Mouse (Mus musculus) brain, embryonic 14.5 days (tissue): Measurements from ENCODE around the gene Akap12.

ENCODE experiments used
- CTCF ChIP-seq: fragments of 200-500 bp; IDR thresholded peaks from 2 replicates; pipeline ENCODE4 v1.5.1; 2012; ENCODE audit warnings: inconsistent platforms, mild to moderate bottlenecking, moderate library complexity, borderline replicate concordance; ENCODE audit not compliant: insufficient read depth, insufficient read length; ENCODE audit errors: extremely low read depth
- POLR2A ChIP-seq: fragments of 200-500 bp; IDR thresholded peaks from 2 replicates; pipeline ENCODE4 v1.6.1; 2012; ENCODE audit warnings: mild to moderate bottlenecking, inconsistent platforms, borderline replicate concordance; ENCODE audit not compliant: poor library complexity, insufficient read depth, insufficient read length, severe bottlenecking; ENCODE audit errors: extremely low read depth

DNA sequence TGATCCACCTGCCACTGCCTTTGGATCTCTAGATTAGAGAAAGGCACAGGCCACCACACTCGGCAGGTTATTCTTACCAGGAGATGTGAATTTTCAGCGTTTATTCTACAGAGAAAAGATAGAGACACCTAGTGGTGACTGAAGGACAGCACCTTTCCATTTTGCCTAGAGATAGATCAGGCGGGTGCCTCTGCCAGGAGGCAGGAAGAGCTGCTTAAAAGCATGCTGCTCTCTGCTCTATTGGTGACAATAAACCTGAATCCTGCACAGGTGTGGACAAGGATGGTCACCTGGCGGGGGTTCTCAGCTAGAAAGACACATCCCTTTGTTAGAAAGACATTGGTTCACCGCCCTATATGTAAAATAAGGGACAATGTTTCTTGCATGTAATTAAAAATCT is 105.8 kb downstream of the Akap12 start:
- TF ChIP-seq POLR2A: no peak
- peak; percentile 58; the same call in 1 of the 2 replicates for TF ChIP-seq CTCF
